ENCODE assay signal across 18 mouse cellular contexts in genomic region chr6:117848577-117848976, GRCm38 (mm10).
"Had no signal": no experiment of that assay in that cellular context is flagged by ENCODE, and none has a peak within 500 bp of the region (broad histone marks: within the 10 kb centered on the region; RNA-seq: fewer than 3 reads in every experiment).

No protein-coding gene starts in this region.

- H3K27me3 ChIP-seq: lung, embryonic 15.5 days; megakaryocyte, embryonic 14.5 days; midbrain, embryonic 12.5 days; neural tube, embryonic 12.5 days had no signal

- H3K27ac ChIP-seq: lung, embryonic 15.5 days; macrophage; midbrain, embryonic 12.5 days; neural tube, embryonic 12.5 days had no signal

- DNase-seq: liver, postnatal 0 days; lung, adult 2 months; lung, postnatal 14 days; lung, postnatal 36 days; midbrain, embryonic 14.5 days; right cerebral cortex, postnatal 14 days; right cerebral cortex, postnatal 4 days; spleen, adult 18-20 months; thymus, adult 18-20 months; thymus, postnatal 14 days; thymus, postnatal 36 days had no signal

- H3K9me3 ChIP-seq: lung, embryonic 15.5 days; megakaryocyte, embryonic 14.5 days; midbrain, embryonic 12.5 days; neural tube, embryonic 12.5 days had no signal

- ATAC-seq: liver, postnatal 0 days; lung, postnatal 0 days; midbrain, embryonic 16.5 days had no signal

- H3K4me1 ChIP-seq: lung, embryonic 15.5 days; midbrain, embryonic 12.5 days; neural tube, embryonic 12.5 days had no signal

- H3K4me3 ChIP-seq: lung, embryonic 15.5 days; megakaryocyte, embryonic 14.5 days; midbrain, embryonic 12.5 days; neural tube, embryonic 12.5 days had no signal
